24 mouse cellular contexts compared by ENCODE assay signal in genomic region chr5:148578353-148578752, GRCm38 (mm10). TPM values are rescaled to one million over a fixed set of nuclear protein-coding genes. Genes with fewer than 3 reads are reported as not detected.
A peak's percentile ranks its signal among the peaks of the same experiment; 100 is the strongest.
DNase-seq lines count a peak whose midpoint lies in the region; ATAC-seq and TF ChIP-seq lines count a peak whose summit lies in the region.
"Had no signal": no experiment of that assay in that cellular context is flagged by ENCODE, and none has a peak within 500 bp of the region (broad histone marks: within the 10 kb centered on the region; RNA-seq: fewer than 3 reads in every experiment).

No protein-coding gene starts in this region.

- TF ChIP-seq CTCF in kidney, adult 2 months (conservative IDR thresholded peaks at IDR 0.05; ENCODE audit: insufficient read depth, insufficient read length, low read depth, low read length) = no peak
- TF ChIP-seq CTCF in lung, embryonic 14.5 days (IDR thresholded peaks at IDR 0.05; ENCODE audit: low read depth) = no peak
- no peak for TF ChIP-seq CTCF in lung, postnatal 0 days (IDR thresholded peaks at IDR 0.05)

- 22% methylated on average over 8 of the region's 8 CpGs for WGBS in kidney, embryonic 16.5 days
- 29% methylated on average over 8 of the region's 8 CpGs for WGBS in kidney, adult 2 months
- WGBS in lung, embryonic 14.5 days = 25% methylated on average over 8 of the region's 8 CpGs
- WGBS in lung, postnatal 0 days = 39% methylated on average over 8 of the region's 8 CpGs

- no peak overlapping the region for H3K4me3 ChIP-seq in kidney, embryonic 16.5 days (ENCODE audit: low read length)
- no peak overlapping the region for H3K4me3 ChIP-seq in kidney, adult 2 months (ENCODE audit: insufficient read depth, low read depth, low read length)
- H3K4me3 ChIP-seq in lung, embryonic 14.5 days (ENCODE audit: low read depth, low read length) = no peak overlapping the region
- H3K4me3 ChIP-seq in lung, postnatal 0 days (ENCODE audit: low read depth, low read length) = no peak overlapping the region
- H3K4me3 ChIP-seq: embryonic facial prominence, embryonic 15.5 days; gastrocnemius, adult 2 months; hindbrain, embryonic 12.5 days; hindbrain, embryonic 15.5 days had no signal

- no peaks in the 10 kb centered on the region for H3K36me3 ChIP-seq in kidney, embryonic 16.5 days (ENCODE audit: insufficient read depth, low read length)
- H3K36me3 ChIP-seq in kidney, adult 2 months (ENCODE audit: control insufficient read depth, insufficient read depth, low read length) = no peaks in the 10 kb centered on the region
- no peaks in the 10 kb centered on the region for H3K36me3 ChIP-seq in lung, embryonic 14.5 days (ENCODE audit: insufficient read depth)
- no peaks in the 10 kb centered on the region for H3K36me3 ChIP-seq in lung, postnatal 0 days (ENCODE audit: insufficient read depth, low read length)
- H3K36me3 ChIP-seq: embryonic facial prominence, embryonic 15.5 days; hindbrain, embryonic 12.5 days; hindbrain, embryonic 15.5 days had no signal

- H3K9ac ChIP-seq in kidney, embryonic 16.5 days (replicated peaks; ENCODE audit: low read length) = no peak overlapping the region
- no peak overlapping the region for H3K9ac ChIP-seq in lung, embryonic 14.5 days
- H3K9ac ChIP-seq in lung, postnatal 0 days (replicated peaks; ENCODE audit: low read depth) = no peak overlapping the region
- H3K9ac ChIP-seq: embryonic facial prominence, embryonic 15.5 days; forebrain, postnatal 0 days; hindbrain, embryonic 12.5 days; hindbrain, embryonic 15.5 days had no signal

- peaks cover 16% of the 10 kb centered on the region for H3K4me1 ChIP-seq in kidney, embryonic 16.5 days (ENCODE audit: insufficient read depth, low read length)
- H3K4me1 ChIP-seq in kidney, adult 2 months (ENCODE audit: control insufficient read depth, insufficient read depth, low read length) = no peaks in the 10 kb centered on the region
- peaks cover 3% of the 10 kb centered on the region; the same call in 1 of the 2 replicates for H3K4me1 ChIP-seq in lung, embryonic 14.5 days (ENCODE audit: insufficient read depth)
- no peaks in the 10 kb centered on the region for H3K4me1 ChIP-seq in lung, postnatal 0 days (ENCODE audit: insufficient read depth, low read depth, low read length)
- H3K4me1 ChIP-seq: embryonic facial prominence, embryonic 15.5 days had no signal

- no peak overlapping the region for H3K4me2 ChIP-seq in kidney, embryonic 16.5 days (replicated peaks; ENCODE audit: low read depth, low read length)
- H3K4me2 ChIP-seq in lung, embryonic 14.5 days = no peak overlapping the region
- no peak overlapping the region for H3K4me2 ChIP-seq in lung, postnatal 0 days (replicated peaks; ENCODE audit: low read depth, low read length)
- H3K4me2 ChIP-seq: embryonic facial prominence, embryonic 15.5 days; heart, embryonic 11.5 days; hindbrain, embryonic 12.5 days; hindbrain, embryonic 15.5 days had no signal

- H3K27me3 ChIP-seq in kidney, embryonic 16.5 days (ENCODE audit: insufficient read depth, low read length) = no peaks in the 10 kb centered on the region
- no peaks in the 10 kb centered on the region for H3K27me3 ChIP-seq in kidney, adult 2 months (replicated peaks; ENCODE audit: control insufficient read depth, insufficient read depth, low read length)
- no peaks in the 10 kb centered on the region for H3K27me3 ChIP-seq in lung, embryonic 14.5 days (ENCODE audit: insufficient read depth, low read length)
- H3K27me3 ChIP-seq in lung, postnatal 0 days (replicated peaks; ENCODE audit: insufficient read depth, low read length) = no peaks in the 10 kb centered on the region
- H3K27me3 ChIP-seq: embryonic facial prominence, embryonic 15.5 days; hindbrain, embryonic 12.5 days; hindbrain, embryonic 15.5 days; Patski had no signal

- peak; percentile 49; the same call in 1 of the 2 replicates for ATAC-seq in kidney, embryonic 16.5 days (ENCODE audit: low FRiP score, low TSS enrichment)
- ATAC-seq in lung, embryonic 14.5 days (ENCODE audit: insufficient read depth) = 0 out of 2 replicates have a peak, but pooled peaks have one; percentile 21
- no peak for ATAC-seq in lung, postnatal 0 days
- ATAC-seq: forebrain, embryonic 14.5 days; forebrain, postnatal 0 days; Patski had no signal

- no peak for TF ChIP-seq POLR2A in kidney, adult 2 months (IDR thresholded peaks at IDR 0.05; ENCODE audit: low read depth, low read length)

- peak; percentile 24 for DNase-seq in embryo, embryonic 10 days (ENCODE audit: low spot score)
- DNase-seq in embryo, embryonic 9.5 days (ENCODE audit: extremely low spot score) = no peak
- no peak for DNase-seq in kidney, adult 2 months
- peak; percentile 27 for DNase-seq in lung, embryonic 14.5 days
- no peak for DNase-seq in lung, postnatal 0 days (ENCODE audit: low spot score)
- DNase-seq in left cerebral cortex, adult 11 months (ENCODE audit: low spot score) = no peak
- DNase-seq in adrenal gland, adult 8-10 months = no peak
- DNase-seq: adrenal gland, postnatal 14 days; cerebellum, adult 11 months; cerebellum, adult 2 months; cerebellum, adult 9-11 months; cerebellum, postnatal 25 days; embryo, embryonic 11 days; forebrain, postnatal 0 days; gastrocnemius, adult 2 months; gastrocnemius, postnatal 14 days; heart, adult 11 months had no signal

- 0 out of 2 replicates have a peak overlapping the region, but pooled peaks have one; percentile 34 for H3K27ac ChIP-seq in kidney, embryonic 16.5 days (ENCODE audit: low read length)
- no peak overlapping the region for H3K27ac ChIP-seq in kidney, adult 2 months (ENCODE audit: insufficient read depth, low read depth, low read length)
- H3K27ac ChIP-seq in lung, embryonic 14.5 days (ENCODE audit: low read depth) = no peak overlapping the region
- no peak overlapping the region for H3K27ac ChIP-seq in lung, postnatal 0 days (ENCODE audit: low read length)
- H3K27ac ChIP-seq: embryonic facial prominence, embryonic 15.5 days; gastrocnemius, adult 2 months; hindbrain, embryonic 12.5 days; hindbrain, embryonic 15.5 days had no signal

- H3K9me3 ChIP-seq in kidney, embryonic 16.5 days (ENCODE audit: low read length) = no peaks in the 10 kb centered on the region
- no peaks in the 10 kb centered on the region for H3K9me3 ChIP-seq in lung, embryonic 14.5 days (ENCODE audit: low read depth, low read length)
- no peaks in the 10 kb centered on the region for H3K9me3 ChIP-seq in lung, postnatal 0 days (ENCODE audit: low read length)
- H3K9me3 ChIP-seq: embryonic facial prominence, embryonic 15.5 days; hindbrain, embryonic 12.5 days; hindbrain, embryonic 15.5 days had no signal

- TF ChIP-seq EP300 in lung, postnatal 0 days (IDR thresholded peaks at IDR 0.05) = no peak

RNA-seq across cellular contexts. Expression of gene Ubl3, which starts 25.8 kb away (rescaled TPM):
- polyA plus RNA-seq in kidney, embryonic 16.5 days (2015; fragmentation: Nextera tagmentation; extraction: Ambion mirVana) = 49.2 and 76.4 TPM in 2 replicates
- 71.2 and 71.3 TPM in 2 replicates for polyA plus RNA-seq in kidney, adult 2 months (2012; rRNA removed)
- polyA plus RNA-seq in lung, embryonic 14.5 days (2014; fragmentation: Nextera tagmentation; extraction: Ambion mirVana) = 86.3 and 89.0 TPM in 2 replicates
- 161 and 165 TPM in 2 replicates for polyA plus RNA-seq in lung, postnatal 0 days (2015; fragmentation: Nextera tagmentation; extraction: Ambion mirVana)
- 100 to 1,000 TPM; 150 to 176 (median 164) TPM for total RNA-seq in adrenal gland, adult 8-10 months (2022)

Comparison
In these comparisons a context has a peak if more than half of its experiments do, and no peak if none do; other contexts are left out.
1. DNase-seq: peak in embryo, embryonic 10 days (single experiment) and lung, embryonic 14.5 days (single experiment); none in embryo, embryonic 9.5 days (single experiment), kidney, adult 2 months (single experiment), lung, postnatal 0 days (single experiment), left cerebral cortex, adult 11 months (single experiment) and adrenal gland, adult 8-10 months (single experiment).